Mouse (Mus musculus) C2C12 (cell line): ENCODE measurements at regions not wholly inside any gene's neighbourhood (a gene's known extent, or its start where the extent isn't known, plus 50 kb on each side); places are given as distances from the start of the nearest gene placed in this dataset.

ENCODE experiments used
- H3K27me3 ChIP-seq: one replicate; pipeline ENCODE4 v1.6.1; 2011; ENCODE audit not compliant: control insufficient read depth, insufficient read depth, insufficient read length
- H3K36me3 ChIP-seq: one replicate; pipeline ENCODE4 v1.6.1; 2011; ENCODE audit not compliant: control insufficient read depth, insufficient read depth
- H3K4me3 ChIP-seq: one replicate; pipeline ENCODE4 v1.5.1; 2011; ENCODE audit warnings: mild to moderate bottlenecking, control low read depth; ENCODE audit not compliant: poor library complexity, insufficient read depth, severe bottlenecking
- H3K79me2 ChIP-seq: one replicate; pipeline ENCODE4 v1.6.1; 2011; ENCODE audit not compliant: control insufficient read depth, insufficient read depth
- H3K79me3 ChIP-seq: one replicate; pipeline ENCODE4 v1.6.1; 2011; ENCODE audit warnings: low read depth, control low read depth
- H3ac ChIP-seq: one replicate; pipeline ENCODE3; 2011; ENCODE audit warnings: low read depth; ENCODE audit not compliant: control insufficient read depth, insufficient read length
- CEBPB ChIP-seq: IDR thresholded peaks from one replicate; pipeline ENCODE4 v1.6.1; 2011; ENCODE audit warnings: low read depth, mild to moderate bottlenecking, control low read depth, moderate library complexity
- CTCF ChIP-seq: IDR thresholded peaks from one replicate; pipeline ENCODE4 v1.5.1; 2011; ENCODE audit not compliant: control insufficient read depth, insufficient read depth, insufficient read length
- FOSL1 ChIP-seq: IDR thresholded peaks from one replicate; pipeline ENCODE4 v1.8.0; 2011; ENCODE audit warnings: mild to moderate bottlenecking, low read length; ENCODE audit not compliant: poor library complexity, insufficient read depth, severe bottlenecking
- MAX ChIP-seq: IDR thresholded peaks from one replicate; pipeline ENCODE4 v1.6.1; 2011; ENCODE audit warnings: mild to moderate bottlenecking, control low read depth
- MYOD1 ChIP-seq: IDR thresholded peaks from one replicate; pipeline ENCODE4 v1.6.1; 2011; ENCODE audit warnings: low read depth; ENCODE audit not compliant: control insufficient read depth, insufficient read length
- MYOG ChIP-seq: IDR thresholded peaks from one replicate; pipeline ENCODE4 v1.6.1; 2011; ENCODE audit not compliant: control insufficient read depth, insufficient read length; ENCODE audit errors: extremely low read depth
- USF1 ChIP-seq: IDR thresholded peaks from one replicate; pipeline ENCODE4 v1.6.1; 2011; ENCODE audit warnings: low read depth, mild to moderate bottlenecking, control low read depth, moderate library complexity

GRCm38 (mm10) chr1:169803428-169804138 lies 56.1 kb upstream of the Rgs4 start:
- H3K4me3 ChIP-seq = no peak overlapping the region
- no peaks in the 10 kb centered on the region for H3K79me3 ChIP-seq
- TF ChIP-seq USF1 (no peak), MAX (no peak), FOSL1 (no peak), MYOG (no peak), CTCF (no peak)
- H3K36me3 ChIP-seq = no peaks in the 10 kb centered on the region
- no peaks in the 10 kb centered on the region for H3K27me3 ChIP-seq
- no peak overlapping the region for H3ac ChIP-seq
- no peaks in the 10 kb centered on the region for H3K79me2 ChIP-seq

- no peak for TF ChIP-seq USF1
- no peak for TF ChIP-seq CTCF
- no peak for TF ChIP-seq CEBPB
- TF ChIP-seq MAX = no peak
- no peak for TF ChIP-seq MYOG
- TF ChIP-seq FOSL1 = no peak
- TF ChIP-seq MYOD1 = no peak
- H3K79me2 ChIP-seq = no peaks in the 10 kb centered on the region
- no peaks in the 10 kb centered on the region for H3K27me3 ChIP-seq
- H3K4me3 ChIP-seq = no peak overlapping the region
- no peaks in the 10 kb centered on the region for H3K79me3 ChIP-seq
- H3K36me3 ChIP-seq = no peaks in the 10 kb centered on the region
- H3ac ChIP-seq = no peak overlapping the region
These were observed 55.4 kb upstream of the Rgs4 start for GRCm38 (mm10) chr1:169802868-169803267.

GRCm38 (mm10) chr1:169802053-169802830 lies 54.8 kb upstream of the Rgs4 start:
- TF ChIP-seq CEBPB (no peak), MYOG (no peak), CTCF (no peak), FOSL1 (no peak), USF1 (no peak), MAX (no peak), MYOD1 (no peak)
- Histone ChIP-seq H3K4me3 (no peak overlapping the region), H3K27me3 (no peaks in the 10 kb centered on the region), H3ac (no peak overlapping the region), H3K79me3 (no peaks in the 10 kb centered on the region), H3K79me2 (no peaks in the 10 kb centered on the region), H3K36me3 (no peaks in the 10 kb centered on the region)
